Mouse (Mus musculus) lung, embryonic 14.5 days (tissue): Measurements from ENCODE around the gene P4ha3. TPM values are rescaled to one million over a fixed set of nuclear protein-coding genes. Genes with fewer than 3 reads are reported as not detected.
A peak's percentile ranks its signal among the peaks of the same experiment; 100 is the strongest.
"Not testable (repeated sequence)": the region's sequence is repeated elsewhere in the genome, so short reads cannot be mapped to it uniquely, and the experiment has no call there.

ENCODE experiments used
- ATAC-seq: fragments of 200-750 bp; cut with Nextera tagmentation; 2 replicates; pipeline ENCODE4 v1.8.0; 2017; ENCODE audit warnings: mild to moderate bottlenecking, moderate TSS enrichment, moderate library complexity; ENCODE audit not compliant: insufficient read depth
- DNase-seq: peaks from one replicate; pipeline ENCODE4 v3.0.0-alpha.2; 2015
- H3K27ac ChIP-seq: fragments of 300-500 bp; sonication (generic); 2 replicates; pipeline ENCODE4 v1.5.1; 2014; ENCODE audit warnings: low read depth, mild to moderate bottlenecking, moderate library complexity
- H3K27me3 ChIP-seq: fragments of 300-500 bp; sonication (generic); 2 replicates; pipeline ENCODE4 v1.6.1; 2014; ENCODE audit warnings: low read length, control low read depth; ENCODE audit not compliant: insufficient read depth
- H3K36me3 ChIP-seq: fragments of 300-500 bp; sonication (generic); 2 replicates; pipeline ENCODE4 v1.6.1; 2014; ENCODE audit warnings: control low read depth; ENCODE audit not compliant: insufficient read depth
- H3K4me1 ChIP-seq: fragments of 300-500 bp; sonication (generic); 2 replicates; pipeline ENCODE4 v1.6.1; 2014; ENCODE audit warnings: antibody characterized with exemption, control low read depth; ENCODE audit not compliant: insufficient read depth
- H3K4me2 ChIP-seq: fragments of 300-500 bp; sonication (generic); 2 replicates; pipeline ENCODE4 v1.6.1; 2014; ENCODE audit warnings: mild to moderate bottlenecking
- H3K4me3 ChIP-seq: fragments of 300-500 bp; sonication (generic); 2 replicates; pipeline ENCODE4 v1.5.1; 2014; ENCODE audit warnings: low read depth, low read length
- H3K9ac ChIP-seq: fragments of 300-500 bp; sonication (generic); 2 replicates; pipeline ENCODE4 v1.6.1; 2014
- H3K9me3 ChIP-seq: fragments of 300-500 bp; sonication (generic); 2 replicates; pipeline ENCODE4 v1.6.1; 2016; ENCODE audit warnings: low read depth, low read length, control low read depth
- CTCF ChIP-seq: IDR thresholded peaks from 2 replicates; pipeline ENCODE4 v1.5.1; 2016; ENCODE audit warnings: antibody characterized with exemption, low read depth
- WGBS: fragments of 180-500 bp; shearing (Covaris S2); extraction: QIAGEN DNeasy Blood & Tissue Kit; methylation state at CpG from one replicate; pipeline ENCODE4 v1.1.7; 2014; 5-methylcytosine and 5-hydroxymethylcytosine counted together
- polyA plus RNA-seq: library from polyadenylated mRNA; unstranded; fragments of >200 nt; fragmentation: Nextera tagmentation; extraction: Ambion mirVana; gene quantifications from 2 replicates; pipeline ENCODE4 v1.2.1, GENCODE M21; 2014

The P4ha3 gene
- polyA plus RNA-seq, 1 experiment from 2014 or later: 21.2 TPM

GRCm38 (mm10) chr7:100264934-100265333 is 20.4 kb upstream of the P4ha3 start:
- H3K4me1 ChIP-seq, H3K27me3 ChIP-seq, H3K4me2 ChIP-seq, H3K9ac ChIP-seq, ATAC-seq, H3K4me3 ChIP-seq, H3K27ac ChIP-seq, H3K9me3 ChIP-seq, H3K36me3 ChIP-seq, DNase-seq: not testable (repeated sequence)
- WGBS: 43% methylated on average over 17 of the region's 17 CpGs
- TF ChIP-seq CTCF: 0 out of 2 replicates have a peak, but pooled peaks have one; percentile 16

GRCm38 (mm10) chr7:100272369-100272768 is 13.0 kb upstream of the P4ha3 start:
- 70% methylated on average over 8 of the region's 8 CpGs for WGBS

GRCm38 (mm10) chr7:100274507-100274906 is 10.8 kb upstream of the P4ha3 start:
- H3K4me2 ChIP-seq: no peak overlapping the region
- TF ChIP-seq CTCF: no peak
- H3K27ac ChIP-seq: no peak overlapping the region
- ATAC-seq: no peak
- no peaks in the 10 kb centered on the region for H3K27me3 ChIP-seq
- H3K4me3 ChIP-seq: no peak overlapping the region
- DNase-seq: no peak
- no peaks in the 10 kb centered on the region for H3K36me3 ChIP-seq
- 49% methylated on average over 6 of the region's 6 CpGs for WGBS
- no peak overlapping the region for H3K9ac ChIP-seq
- no peaks in the 10 kb centered on the region for H3K4me1 ChIP-seq
- H3K9me3 ChIP-seq: no peaks in the 10 kb centered on the region

More at GRCm38 (mm10) chr7:100272369-100272768, 13.0 kb upstream of the P4ha3 start:
- no peak overlapping the region for H3K27ac ChIP-seq
- H3K4me3 ChIP-seq: no peak overlapping the region
- no peaks in the 10 kb centered on the region for H3K36me3 ChIP-seq
- DNase-seq (no peak), ATAC-seq (no peak)
- no peaks in the 10 kb centered on the region for H3K27me3 ChIP-seq
- H3K4me1 ChIP-seq: no peaks in the 10 kb centered on the region
- TF ChIP-seq CTCF: no peak
- H3K9me3 ChIP-seq: no peaks in the 10 kb centered on the region
- H3K4me2 ChIP-seq: no peak overlapping the region
- H3K9ac ChIP-seq: no peak overlapping the region

GRCm38 (mm10) chr7:100276397-100276796 is 8.9 kb upstream of the P4ha3 start:
- 40% methylated on average over 2 of the region's 2 CpGs for WGBS
- no peak for ATAC-seq
- Histone ChIP-seq H3K36me3 (no peaks in the 10 kb centered on the region), H3K4me1 (no peaks in the 10 kb centered on the region), H3K27me3 (no peaks in the 10 kb centered on the region), H3K4me3 (no peak overlapping the region), H3K4me2 (no peak overlapping the region), H3K9me3 (no peaks in the 10 kb centered on the region), H3K27ac (no peak overlapping the region), H3K9ac (no peak overlapping the region)
- DNase-seq: peak; percentile 64
- peak; percentile 59 for TF ChIP-seq CTCF

GRCm38 (mm10) chr7:100279803-100280202 is 5.5 kb upstream of the P4ha3 start:
- peak; percentile 91 for DNase-seq

GRCm38 (mm10) chr7:100281596-100281995 is 3.7 kb upstream of the P4ha3 start:
- WGBS: 51% methylated on average over 3 of the region's 3 CpGs
- no peak overlapping the region for H3K27ac ChIP-seq
- H3K9ac ChIP-seq: no peak overlapping the region
- ATAC-seq (no peak), DNase-seq (no peak)
- H3K4me2 ChIP-seq: no peak overlapping the region
- no peaks in the 10 kb centered on the region for H3K9me3 ChIP-seq
- no peaks in the 10 kb centered on the region for H3K36me3 ChIP-seq
- peaks cover under 1% of the 10 kb centered on the region; the same call in 1 of the 2 replicates for H3K4me1 ChIP-seq
- TF ChIP-seq CTCF: no peak
- H3K4me3 ChIP-seq: no peak overlapping the region
- H3K27me3 ChIP-seq: no peaks in the 10 kb centered on the region

More at GRCm38 (mm10) chr7:100279803-100280202, 5.5 kb upstream of the P4ha3 start:
- Histone ChIP-seq H3K4me3 (no peak overlapping the region), H3K27ac (no peak overlapping the region), H3K4me2 (no peak overlapping the region), H3K27me3 (no peaks in the 10 kb centered on the region), H3K4me1 (no peaks in the 10 kb centered on the region), H3K9ac (no peak overlapping the region), H3K36me3 (no peaks in the 10 kb centered on the region), H3K9me3 (no peaks in the 10 kb centered on the region)
- peak; percentile 93 for TF ChIP-seq CTCF
- WGBS: 0% methylated on average over 1 of the region's 1 CpGs
- no peak for ATAC-seq

GRCm38 (mm10) chr7:100283298-100283697 is 2.0 kb upstream of the P4ha3 start:
- Histone ChIP-seq H3K4me3 (no peak overlapping the region), H3K9me3 (no peaks in the 10 kb centered on the region), H3K4me1 (peaks cover 13% of the 10 kb centered on the region; the same call in 1 of the 2 replicates), H3K9ac (no peak overlapping the region), H3K36me3 (no peaks in the 10 kb centered on the region), H3K4me2 (no peak overlapping the region), H3K27ac (no peak overlapping the region), H3K27me3 (no peaks in the 10 kb centered on the region)
- ATAC-seq: no peak
- no peak for TF ChIP-seq CTCF
- no peak for DNase-seq
- 33% methylated on average over 3 of the region's 3 CpGs for WGBS
